Mouse (Mus musculus): ENCODE measurements at regions not wholly inside any gene's neighbourhood (a gene's known extent, or its start where the extent isn't known, plus 50 kb on each side); places are given as distances from the start of the nearest gene placed in this dataset.

GRCm38 (mm10) chr9:116511450-116511849, 336.3 kb upstream of the Tgfbr2 start:
- TF ChIP-seq CTCF (IDR thresholded peaks at IDR 0.05; ENCODE audit: low read depth, low read length) (no peak), POLR2A (IDR thresholded peaks at IDR 0.05; ENCODE audit: extremely low read depth, insufficient read depth, low read length) (no peak)
